Mouse (Mus musculus) brain, embryonic 14.5 days (tissue): ENCODE results near the gene Osbpl3.

Experiments used
- CTCF ChIP-seq: fragments of 200-500 bp; IDR thresholded peaks from 2 replicates; pipeline ENCODE4 v1.5.1; 2012; ENCODE audit warnings: inconsistent platforms, mild to moderate bottlenecking, moderate library complexity, borderline replicate concordance; ENCODE audit not compliant: insufficient read depth, insufficient read length; ENCODE audit errors: extremely low read depth
- POLR2A ChIP-seq: fragments of 200-500 bp; IDR thresholded peaks from 2 replicates; pipeline ENCODE4 v1.6.1; 2012; ENCODE audit warnings: mild to moderate bottlenecking, inconsistent platforms, borderline replicate concordance; ENCODE audit not compliant: poor library complexity, insufficient read depth, insufficient read length, severe bottlenecking; ENCODE audit errors: extremely low read depth

DNA sequence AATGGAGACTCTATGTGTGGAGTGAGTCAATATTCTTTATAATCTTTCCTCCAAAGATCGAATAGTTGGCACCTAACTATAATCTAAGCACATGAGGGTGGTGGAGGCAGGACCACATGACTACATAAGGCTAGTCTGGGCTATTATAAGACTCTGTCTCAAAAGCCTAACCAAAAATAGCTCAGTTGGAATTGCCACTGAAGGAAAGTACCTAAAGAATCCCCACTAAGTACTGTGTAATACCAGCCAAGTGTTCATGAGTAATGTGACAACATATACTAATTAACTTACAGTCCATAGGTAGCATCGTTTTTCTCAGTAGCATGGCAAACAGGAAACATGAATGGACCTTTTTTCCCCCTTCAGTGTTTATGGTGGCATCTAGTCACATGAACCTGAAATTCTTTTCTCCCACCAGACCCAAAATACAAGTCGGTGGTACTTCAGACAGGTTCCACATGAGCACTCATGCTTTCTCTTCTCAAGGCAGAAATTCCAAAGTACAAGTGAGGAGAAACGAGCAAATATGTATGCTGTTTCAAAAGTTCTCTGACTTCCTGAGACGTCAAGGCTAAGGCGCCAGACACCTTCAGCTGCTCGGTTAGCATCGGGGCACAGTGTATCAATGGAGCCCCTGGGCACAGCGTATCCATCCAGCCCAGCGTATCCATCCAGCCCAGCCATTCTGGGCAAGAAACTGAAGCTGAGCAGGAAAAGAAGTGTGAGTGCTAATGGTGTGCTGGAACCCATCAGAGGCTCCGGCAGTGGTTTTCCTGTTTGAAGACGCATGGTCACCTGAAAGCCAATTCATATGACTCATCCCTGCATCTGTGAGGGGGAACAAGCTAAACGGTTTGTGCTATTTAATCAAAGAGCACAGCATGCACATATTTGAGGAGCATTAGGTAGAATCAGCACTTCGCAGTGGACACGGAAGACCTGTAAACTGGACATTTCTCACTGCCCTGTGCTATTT lies 120.9 kb downstream of the Osbpl3 start:
- TF ChIP-seq POLR2A (no peak), CTCF (no peak)
